Mouse (Mus musculus) MEL-GATA-1-ER (cell line): ENCODE results near the gene Churc1.
"Not testable (repeated sequence)": the region's sequence is repeated elsewhere in the genome, so short reads cannot be mapped to it uniquely, and the experiment has no call there.

ENCODE experiments used
- DNase-seq: peaks from one replicate; pipeline ENCODE4 v3.0.0-alpha.2; 2012; ENCODE audit warnings: low read depth; ENCODE audit errors: extremely low read depth

Gene Churc1

GRCm38 (mm10) chr12:76792540-76792939 is 27.2 kb downstream of the Churc1 start:
- DNase-seq, result not testable (repeated sequence)

- no peak for DNase-seq
These were observed 30.0 kb downstream of the Churc1 start, which contains the start of gene Gpx2 for GRCm38 (mm10) chr12:76795350-76795749. Gene Gpx2, minus strand, starts transcription at chr12:76795554.

- DNase-seq, result no peak
These were observed 31.7 kb downstream of the Churc1 start for GRCm38 (mm10) chr12:76796938-76797539.

GRCm38 (mm10) chr12:76798008-76798720 is 32.8 kb downstream of the Churc1 start:
- no peak for DNase-seq

- no peak for DNase-seq
These were observed 37.7 kb downstream of the Churc1 start for GRCm38 (mm10) chr12:76803028-76803427.

- DNase-seq, result peak; percentile 37
These were observed 38.4 kb downstream of the Churc1 start for GRCm38 (mm10) chr12:76803700-76804252.

- no peak for DNase-seq
These were observed 39.9 kb downstream of the Churc1 start for GRCm38 (mm10) chr12:76805056-76805811.

GRCm38 (mm10) chr12:76807796-76808195 is 42.5 kb downstream of the Churc1 start:
- DNase-seq, result no peak

GRCm38 (mm10) chr12:76810491-76810890 is 45.2 kb downstream of the Churc1 start:
- DNase-seq, result no peak

GRCm38 (mm10) chr12:76811006-76811405 is 45.7 kb downstream of the Churc1 start:
- DNase-seq, result no peak

GRCm38 (mm10) chr12:76813543-76813942 is 48.2 kb downstream of the Churc1 start:
- no peak for DNase-seq

GRCm38 (mm10) chr12:76814120-76814519 is 48.8 kb downstream of the Churc1 start:
- DNase-seq, result no peak

GRCm38 (mm10) chr12:76816720-76817119 is 51.4 kb downstream of the Churc1 start:
- no peak for DNase-seq

- DNase-seq, result no peak
These were observed 51.8 kb downstream of the Churc1 start for GRCm38 (mm10) chr12:76817176-76817575.

GRCm38 (mm10) chr12:76818120-76818519 is 52.8 kb downstream of the Churc1 start:
- DNase-seq, result no peak

GRCm38 (mm10) chr12:76818908-76819307 is 53.6 kb downstream of the Churc1 start:
- no peak for DNase-seq

GRCm38 (mm10) chr12:76819816-76820215 is 54.5 kb downstream of the Churc1 start:
- DNase-seq, result no peak

GRCm38 (mm10) chr12:76820615-76821014 is 55.3 kb downstream of the Churc1 start:
- no peak for DNase-seq

- no peak for DNase-seq
These were observed 56.8 kb downstream of the Churc1 start for GRCm38 (mm10) chr12:76822002-76822650.

- no peak for DNase-seq
These were observed 57.3 kb downstream of the Churc1 start, which contains the start of gene Rab15 for GRCm38 (mm10) chr12:76822651-76823041. Gene Rab15, minus strand, starts transcription at chr12:76822908.

GRCm38 (mm10) chr12:76825283-76825682 is 59.9 kb downstream of the Churc1 start:
- DNase-seq, result no peak
